Mouse (Mus musculus) T-helper 1 cell (primary cell): ENCODE measurements around the gene Prokr2.

Source experiments
- in situ Hi-C: fragments of 300-600 bp; cut with MboI, MseI; formaldehyde crosslinking; loops from one replicate; pipeline ENCODE4 v1.15.1; 2025; ENCODE audit warnings: high pct_unique_total_duplicates

Prokr2 gene

DNA sequence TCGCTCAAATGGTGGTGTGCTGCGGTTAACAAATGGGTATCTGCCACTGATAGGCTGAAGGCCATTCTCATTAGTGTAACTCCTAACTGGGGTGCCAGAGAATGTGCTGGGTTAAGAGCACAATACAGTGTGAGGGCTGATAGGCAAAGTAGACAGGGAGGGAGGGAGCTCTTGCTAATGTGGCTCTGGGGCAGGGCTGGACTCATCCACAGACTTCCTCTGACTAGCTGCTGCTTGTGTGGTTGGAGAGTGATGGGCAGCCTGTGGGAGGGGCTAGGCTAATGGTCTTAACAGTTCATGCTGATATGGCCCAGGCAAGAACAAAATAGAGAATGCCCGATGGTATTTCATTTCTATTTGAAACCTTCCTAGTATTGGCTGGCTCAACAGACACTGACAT is 44.0 kb downstream of the Prokr2 start:
- in situ Hi-C loops, result no loop called here

DNA sequence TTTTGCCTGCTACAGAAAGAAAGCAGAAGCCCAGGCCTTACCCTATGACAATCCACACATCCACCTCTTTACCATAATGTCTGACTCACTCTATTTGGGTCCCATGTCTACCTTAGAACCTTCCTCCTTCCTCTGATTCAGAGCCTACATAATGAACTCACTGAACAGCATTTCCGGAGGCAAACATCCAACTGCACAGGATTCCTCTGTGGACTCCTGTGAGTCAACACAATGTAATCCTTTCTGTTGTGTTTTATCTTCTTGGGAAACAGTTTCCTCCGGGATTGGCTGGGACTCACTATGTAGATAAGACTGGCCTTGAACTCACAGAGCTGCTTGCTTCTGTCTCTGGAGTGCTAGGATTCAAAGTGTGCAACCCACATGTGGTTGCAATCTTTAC is 44.9 kb downstream of the Prokr2 start:
- in situ Hi-C loops, result no loop called here

DNA sequence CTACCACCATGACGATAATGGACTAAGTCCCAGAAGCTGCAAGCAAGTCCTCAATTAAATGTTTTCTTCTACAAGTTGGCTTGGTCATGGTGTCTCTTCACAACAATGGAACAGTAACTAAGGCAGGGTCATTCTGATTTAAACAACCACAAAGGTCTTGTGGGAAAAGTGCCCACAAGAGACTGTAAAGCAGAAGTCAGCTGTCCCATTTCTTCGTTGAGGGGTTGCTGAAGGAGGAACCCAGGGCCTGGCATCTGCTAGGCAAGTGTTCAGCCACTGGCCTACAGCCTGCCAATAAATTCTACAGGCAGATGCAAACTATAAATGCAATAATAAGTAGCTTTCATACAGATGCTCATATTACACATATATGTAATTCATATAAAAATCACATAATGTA is 48.0 kb downstream of the Prokr2 start:
- in situ Hi-C loops, result no loop called here

- in situ Hi-C loops, result loop anchor here (25.0 kb wide), 1 partner anchor 389 kb away; no protein-coding TSS in a partner anchor
Measured at GRCm38 (mm10) chr2:132323541-132323940, 61.7 kb downstream of the Prokr2 start.

GRCm38 (mm10) chr2:132320516-132320915 is 64.7 kb downstream of the Prokr2 start:
- in situ Hi-C loops, result loop anchor here (25.0 kb wide), 1 partner anchor 392 kb away; no protein-coding TSS in a partner anchor

GRCm38 (mm10) chr2:132317178-132317577 is 68.1 kb downstream of the Prokr2 start:
- in situ Hi-C loops, result loop anchor here (5.0 to 25.0 kb wide), 3 partner anchors 175 to 588 kb away; no protein-coding TSS in a partner anchor

DNA sequence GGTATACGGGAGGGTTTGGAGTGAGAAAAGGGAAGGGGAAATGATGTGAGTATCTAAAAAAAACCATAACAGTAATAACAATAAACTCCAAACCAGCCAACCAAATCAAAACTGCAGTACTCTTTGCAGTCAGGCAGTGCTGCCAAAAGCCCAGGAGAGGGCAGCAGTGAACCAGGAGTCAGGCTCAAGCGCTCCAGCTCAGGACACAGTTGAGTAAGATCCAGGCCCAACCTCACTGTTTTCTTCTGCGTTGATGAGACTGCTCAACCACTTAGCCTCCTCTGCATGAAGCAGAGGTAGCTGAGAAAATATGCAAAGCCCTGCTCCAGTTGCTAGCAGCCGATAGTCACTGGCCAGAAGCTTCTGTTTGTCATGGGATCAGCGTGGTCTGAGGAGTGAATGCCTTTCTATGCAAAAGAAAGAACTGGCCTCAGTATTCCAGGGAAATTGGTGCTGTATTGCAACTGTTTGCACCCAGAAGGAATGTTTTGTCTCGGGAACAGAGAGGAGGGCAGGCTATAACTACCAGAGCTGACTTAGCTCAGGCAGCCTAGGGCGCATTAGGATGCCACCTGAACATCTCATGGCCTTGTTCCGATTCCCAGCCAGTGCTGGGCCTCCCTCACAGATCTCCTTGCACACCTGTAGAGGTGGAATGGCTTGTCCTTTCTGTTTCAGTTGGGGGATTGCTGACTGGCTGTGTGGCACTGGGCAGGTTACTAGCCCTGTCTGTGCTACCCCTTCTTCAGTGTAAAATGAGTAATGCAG is 69.0 kb downstream of the Prokr2 start:
- in situ Hi-C loops, result loop anchor here (5.0 to 25.0 kb wide), 3 partner anchors 176 to 589 kb away; no protein-coding TSS in a partner anchor

- in situ Hi-C loops, result loop anchor here (10.0 to 25.0 kb wide), 2 partner anchors 398 to 591 kb away; no protein-coding TSS in a partner anchor
Measured at GRCm38 (mm10) chr2:132314057-132314456, 71.2 kb downstream of the Prokr2 start.

- in situ Hi-C loops, result loop anchor here (10.0 to 25.0 kb wide), 2 partner anchors 399 to 591 kb away; no protein-coding TSS in a partner anchor
Measured at GRCm38 (mm10) chr2:132313568-132313967, 71.7 kb downstream of the Prokr2 start.

DNA sequence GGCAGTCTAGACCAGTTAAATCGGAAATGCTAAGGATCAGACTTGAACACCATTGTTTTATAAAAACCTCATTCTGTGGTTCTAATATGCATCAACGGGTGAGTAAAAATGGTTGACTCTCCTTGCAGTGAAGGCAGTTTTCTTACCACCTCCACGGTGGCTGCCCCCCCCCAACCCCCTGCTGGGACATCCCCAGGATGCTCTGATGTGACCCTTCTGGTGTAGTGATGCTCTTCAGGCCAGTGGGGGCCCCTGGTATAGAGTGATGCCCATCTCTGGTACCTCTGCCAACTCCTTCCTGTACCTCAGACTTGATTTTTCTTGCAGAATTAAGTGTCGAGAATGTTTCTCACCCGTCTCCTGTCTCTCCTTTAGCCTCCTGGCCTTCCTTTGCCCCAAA is 72.6 kb downstream of the Prokr2 start:
- in situ Hi-C loops, result loop anchor here (10.0 to 25.0 kb wide), 2 partner anchors 400 to 592 kb away; no protein-coding TSS in a partner anchor

DNA sequence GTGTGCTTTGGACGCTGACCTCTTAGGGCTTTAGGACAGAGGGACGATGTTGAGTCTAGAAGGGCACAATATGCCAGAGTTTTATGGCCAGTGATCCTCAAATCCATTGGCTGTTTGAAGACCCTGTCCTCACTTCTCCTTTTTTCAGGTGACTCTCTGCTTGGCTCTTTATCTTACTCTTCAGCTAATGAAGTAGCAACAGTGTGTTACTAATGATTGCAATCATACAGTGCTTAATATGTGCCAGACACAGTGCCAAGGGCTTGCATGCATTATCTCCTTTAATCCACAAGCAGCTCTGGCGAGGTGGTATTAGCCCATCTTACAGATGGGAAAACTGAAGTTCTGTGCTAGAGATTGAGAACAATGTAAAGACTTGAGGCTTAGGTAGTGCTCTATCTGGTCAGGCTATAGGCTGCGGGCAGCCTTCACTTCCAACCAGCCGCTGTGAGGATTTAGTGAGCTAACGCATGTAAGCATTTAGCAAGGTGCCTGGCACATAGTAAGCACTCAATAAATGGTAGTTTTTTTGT is 75.8 kb downstream of the Prokr2 start:
- in situ Hi-C loops, result loop anchor here (25.0 kb wide), 1 partner anchor 403 kb away; no protein-coding TSS in a partner anchor

DNA sequence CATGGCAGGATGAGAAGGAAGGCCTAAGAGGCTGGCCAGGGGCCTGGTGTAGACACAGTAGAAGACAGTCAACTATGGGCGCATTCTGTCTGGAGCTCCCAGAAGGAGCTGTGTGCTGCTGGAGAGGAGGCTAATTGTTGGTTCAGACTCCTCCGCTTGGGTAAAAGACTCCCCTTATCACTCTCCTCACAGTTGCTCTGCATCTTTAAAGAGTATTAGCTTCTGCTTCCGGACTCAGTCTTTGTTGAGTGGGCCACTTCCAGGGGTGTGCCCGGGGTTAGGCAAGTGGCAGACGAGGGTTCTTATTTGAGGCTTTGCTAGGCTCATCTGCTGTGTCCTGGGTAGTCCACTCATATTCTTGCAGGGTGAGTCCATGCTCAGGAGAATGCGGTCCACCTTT is 76.4 kb downstream of the Prokr2 start:
- in situ Hi-C loops, result loop anchor here (25.0 kb wide), 1 partner anchor 403 kb away; no protein-coding TSS in a partner anchor

DNA sequence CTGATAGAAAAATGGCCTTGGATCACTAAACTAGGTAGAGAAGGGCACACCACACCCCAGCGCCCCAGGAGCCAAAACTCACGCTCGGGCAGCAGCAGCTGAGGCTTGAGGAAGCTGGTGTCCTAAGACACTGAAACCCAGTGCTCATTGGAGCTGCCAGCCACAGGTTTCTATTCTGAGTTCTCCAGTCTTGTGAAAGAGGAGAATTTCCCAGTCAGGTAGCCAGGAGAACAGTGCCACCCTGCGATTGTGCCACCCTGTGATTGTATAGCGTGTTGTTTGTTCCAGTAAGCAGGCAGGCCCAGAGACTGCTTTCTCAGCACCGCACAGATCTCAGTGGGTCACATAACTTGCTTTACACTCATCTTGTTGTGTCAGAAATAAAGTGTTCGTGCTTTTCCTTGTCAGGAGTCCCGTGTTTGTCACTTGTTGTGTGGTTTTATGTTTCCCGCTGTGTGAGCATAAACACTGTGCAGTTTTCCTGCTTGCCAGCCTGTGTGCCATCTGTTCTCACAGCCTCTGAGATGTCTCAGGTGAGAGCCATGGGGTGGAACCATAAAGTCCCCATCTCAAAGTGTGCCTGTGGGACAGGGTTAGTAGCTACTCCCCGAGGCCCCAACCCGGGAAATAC is 77.9 kb downstream of the Prokr2 start:
- in situ Hi-C loops, result loop anchor here (25.0 kb wide), 1 partner anchor 405 kb away; no protein-coding TSS in a partner anchor

- in situ Hi-C loops, result loop anchor here (25.0 kb wide), 1 partner anchor 406 kb away; no protein-coding TSS in a partner anchor
Measured at GRCm38 (mm10) chr2:132305988-132306387, 79.3 kb downstream of the Prokr2 start.

- in situ Hi-C loops, result loop anchor here (25.0 kb wide), 1 partner anchor 407 kb away; no protein-coding TSS in a partner anchor
Measured at GRCm38 (mm10) chr2:132305165-132305564, 80.1 kb downstream of the Prokr2 start.

GRCm38 (mm10) chr2:132301436-132301835 is 83.8 kb downstream of the Prokr2 start:
- in situ Hi-C loops, result loop anchor here (25.0 kb wide), 1 partner anchor 411 kb away; no protein-coding TSS in a partner anchor

GRCm38 (mm10) chr2:132298250-132298649 is 87.0 kb downstream of the Prokr2 start:
- in situ Hi-C loops, result no loop called here

DNA sequence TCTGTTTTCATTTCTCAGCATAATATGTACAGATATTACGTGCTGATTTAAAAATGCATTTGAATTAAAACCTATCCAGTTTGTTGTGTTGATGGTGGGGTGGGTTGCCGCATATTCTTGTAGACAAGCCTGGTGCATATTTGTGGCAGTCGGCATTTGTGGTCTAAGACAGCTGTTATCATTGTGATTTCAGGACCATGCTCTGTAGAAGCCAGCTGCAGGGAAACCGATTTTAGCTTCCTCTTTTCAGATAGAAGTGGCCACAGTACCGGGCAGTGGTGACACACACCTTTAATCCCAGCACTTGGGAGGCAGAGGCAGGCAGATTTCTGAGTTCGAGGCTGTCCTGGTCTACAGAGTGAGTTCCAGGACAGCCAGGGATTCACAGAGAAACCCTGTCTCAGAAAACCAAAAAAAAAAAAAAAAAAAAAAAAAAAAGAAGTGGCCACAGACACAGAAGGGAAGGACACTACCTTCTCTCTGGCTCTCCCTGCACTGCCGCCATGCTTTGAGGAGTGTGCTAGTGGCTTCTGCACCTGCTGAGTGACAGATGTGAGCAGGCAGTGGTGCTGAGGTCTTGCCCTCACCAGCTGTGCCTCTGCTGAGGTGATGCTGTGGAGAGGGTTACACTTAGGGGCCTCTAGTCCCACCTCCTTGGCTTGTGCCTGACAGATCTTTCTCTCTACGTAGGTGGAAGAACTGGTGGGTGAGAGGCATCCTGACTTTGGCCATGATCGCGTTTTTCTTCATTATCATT is 91.4 kb downstream of the Prokr2 start:
- in situ Hi-C loops, result no loop called here

GRCm38 (mm10) chr2:132292083-132292482 is 93.2 kb downstream of the Prokr2 start:
- in situ Hi-C loops, result no loop called here

DNA sequence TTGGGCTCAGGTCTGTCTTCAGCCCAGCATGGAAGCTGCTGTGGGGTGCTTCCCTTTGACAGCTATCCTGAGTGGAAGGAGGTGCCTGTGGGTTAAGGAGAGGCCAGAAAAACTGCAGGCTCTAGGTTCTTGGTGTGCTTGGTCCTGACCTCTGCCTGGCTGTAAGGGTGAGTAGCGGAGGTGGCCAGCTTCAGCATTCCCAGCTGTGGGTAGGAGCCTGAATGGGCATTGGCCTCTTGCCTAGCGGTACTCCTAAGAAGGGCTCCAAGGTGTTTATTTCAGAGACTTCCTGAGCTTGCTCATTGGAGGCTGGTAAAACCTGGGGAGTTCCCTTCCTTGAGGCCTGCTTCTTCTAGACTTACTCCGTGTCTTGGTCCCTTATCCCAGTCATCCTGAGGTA is 94.0 kb downstream of the Prokr2 start:
- in situ Hi-C loops, result no loop called here

- in situ Hi-C loops, result no loop called here
Measured at GRCm38 (mm10) chr2:132290808-132291207, 94.4 kb downstream of the Prokr2 start.
